Mouse (Mus musculus): Measurements from ENCODE around the gene Isy1.

GRCm38 (mm10) chr6:87804886-87805285 lies 33.7 kb downstream of the Isy1 start:
- TF ChIP-seq EP300 (IDR thresholded peaks at IDR 0.05; ENCODE audit: low read depth) (no peak), CTCF (IDR thresholded peaks at IDR 0.05; ENCODE audit: low read depth) (no peak)

Data from heart, postnatal 0 days (tissue).